Mouse (Mus musculus) CH12F3 (cell line): ENCODE results near the gene Ssbp3.

ENCODE experiments used
- in situ Hi-C: fragments of 300-500 bp; cut with MboI; formaldehyde crosslinking; loops from 2 replicates; pipeline ENCODE4 v1.14.3; 2020; ENCODE audit warnings: low sequenced_read_pairs

Ssbp3 gene

DNA sequence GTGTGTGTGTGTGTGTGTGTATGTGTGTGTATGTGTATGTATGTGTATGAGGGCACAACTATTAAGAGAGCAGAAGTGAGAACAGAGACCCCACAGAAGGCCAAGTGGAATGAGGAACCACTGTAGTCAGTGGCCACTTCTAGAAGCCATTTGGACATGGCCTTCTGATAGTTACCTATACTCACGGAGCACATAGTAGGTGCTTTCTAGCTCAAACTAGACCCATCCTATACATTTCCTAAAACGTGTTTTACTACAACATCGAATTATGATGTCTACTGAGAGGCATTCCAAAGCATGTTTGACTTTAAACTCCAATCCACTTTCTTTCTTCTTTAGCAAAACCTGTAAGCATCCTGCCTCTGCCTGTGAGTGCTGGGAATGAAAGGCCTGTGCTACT is 4.6 kb upstream of the Ssbp3 start:
- in situ Hi-C loops = loop anchor here (5.0 kb wide), 1 partner anchor 64 kb away; no protein-coding TSS in a partner anchor

- in situ Hi-C loops = loop anchor here (5.0 kb wide), 1 partner anchor 66 kb away; no protein-coding TSS in a partner anchor
Observed at GRCm38 (mm10) chr4:106907701-106908425, 2.6 kb upstream of the Ssbp3 start.

DNA sequence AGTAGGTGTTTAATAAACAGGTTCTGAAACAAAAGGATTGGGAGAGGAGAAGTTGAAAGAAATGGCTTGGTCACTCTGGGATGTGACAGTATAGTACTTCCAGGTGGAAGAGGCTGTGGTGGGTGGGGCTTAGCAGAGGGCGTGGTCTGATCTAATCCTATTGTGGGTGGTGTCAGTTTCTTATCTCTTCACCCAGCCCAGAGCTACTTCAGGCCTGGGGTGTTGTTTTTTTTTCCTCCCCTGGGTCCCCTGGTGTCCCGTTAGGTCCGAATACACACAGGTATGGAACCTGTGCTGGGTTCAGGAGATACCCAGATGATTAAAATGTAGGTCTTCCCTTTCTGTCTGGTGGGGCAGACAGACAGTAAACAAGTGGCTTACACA is 2.1 kb upstream of the Ssbp3 start:
- in situ Hi-C loops = loop anchor here (5.0 kb wide), 1 partner anchor 66 kb away; no protein-coding TSS in a partner anchor

- in situ Hi-C loops = loop anchor here (5.0 kb wide), 1 partner anchor 67 kb away; no protein-coding TSS in a partner anchor
Observed at GRCm38 (mm10) chr4:106908950-106909751, 1.4 kb upstream of the Ssbp3 start.

DNA sequence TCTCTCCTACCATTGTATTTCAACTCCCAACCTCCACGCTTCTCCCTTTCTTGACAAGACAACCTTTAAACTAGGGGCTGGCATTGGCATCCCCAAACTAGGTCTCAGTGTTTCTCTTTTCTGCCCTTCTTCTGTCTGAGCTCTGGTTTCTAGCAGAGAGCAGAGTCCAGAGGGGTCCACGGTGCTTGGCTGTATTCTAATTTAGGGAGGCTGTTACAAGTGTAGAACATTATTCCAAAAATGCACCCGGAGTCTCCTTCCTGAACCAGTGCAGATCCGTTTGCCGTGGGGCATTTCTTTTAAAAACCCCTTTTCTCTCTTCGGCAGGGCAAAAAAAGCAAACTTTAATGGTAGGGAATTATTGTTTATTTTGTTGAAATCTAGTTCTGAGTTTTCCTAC is 704 bp upstream of the Ssbp3 start:
- in situ Hi-C loops = loop anchor here (5.0 kb wide), 1 partner anchor 67 kb away; no protein-coding TSS in a partner anchor

GRCm38 (mm10) chr4:106911246-106911801 is 823 bp downstream of the Ssbp3 start:
- in situ Hi-C loops = no loop called here

- in situ Hi-C loops = no loop called here
Observed at GRCm38 (mm10) chr4:106911951-106912688, 1.6 kb downstream of the Ssbp3 start.

DNA sequence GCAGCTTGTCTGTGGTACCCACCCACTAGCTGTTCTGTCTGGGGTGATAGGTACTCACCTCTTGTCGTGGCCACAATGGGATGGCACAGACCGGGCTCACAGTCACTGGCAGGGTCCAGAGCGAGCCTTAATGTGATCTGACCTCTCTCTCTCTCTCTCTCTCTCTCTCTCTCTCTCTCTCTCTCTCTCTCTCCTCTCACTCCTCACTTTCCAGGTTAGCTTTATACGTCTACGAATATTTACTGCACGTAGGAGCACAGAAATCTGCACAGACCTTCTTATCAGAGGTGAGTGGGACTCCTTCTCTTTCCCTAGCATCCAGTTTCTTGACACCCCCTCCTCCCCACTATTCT is 2.2 kb downstream of the Ssbp3 start:
- in situ Hi-C loops = no loop called here

GRCm38 (mm10) chr4:106913411-106914049 is 3.0 kb downstream of the Ssbp3 start:
- in situ Hi-C loops = no loop called here

- in situ Hi-C loops = no loop called here
Observed at GRCm38 (mm10) chr4:106915265-106915664, 4.8 kb downstream of the Ssbp3 start.

DNA sequence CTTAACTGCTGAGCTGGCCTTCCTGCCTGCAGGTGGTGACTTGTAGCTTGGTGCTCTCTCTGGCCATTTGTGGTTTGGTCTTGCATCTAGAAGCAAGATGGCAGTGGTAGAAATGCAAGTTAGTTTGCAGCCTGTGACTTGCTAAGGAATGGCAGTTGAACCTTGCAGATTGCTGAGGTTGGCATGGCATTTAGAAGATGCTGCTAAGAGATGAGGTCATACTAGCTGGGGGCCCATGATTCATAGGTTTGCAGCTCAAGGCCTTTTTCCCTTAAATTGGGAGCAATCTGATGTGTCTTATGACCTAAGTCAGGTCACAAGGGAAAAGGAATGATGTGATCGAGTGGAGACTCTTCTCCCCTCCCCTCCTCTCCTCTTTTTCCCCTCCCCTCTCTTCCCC is 7.8 kb downstream of the Ssbp3 start:
- in situ Hi-C loops = no loop called here

GRCm38 (mm10) chr4:106920119-106920518 is 9.6 kb downstream of the Ssbp3 start:
- in situ Hi-C loops = no loop called here

DNA sequence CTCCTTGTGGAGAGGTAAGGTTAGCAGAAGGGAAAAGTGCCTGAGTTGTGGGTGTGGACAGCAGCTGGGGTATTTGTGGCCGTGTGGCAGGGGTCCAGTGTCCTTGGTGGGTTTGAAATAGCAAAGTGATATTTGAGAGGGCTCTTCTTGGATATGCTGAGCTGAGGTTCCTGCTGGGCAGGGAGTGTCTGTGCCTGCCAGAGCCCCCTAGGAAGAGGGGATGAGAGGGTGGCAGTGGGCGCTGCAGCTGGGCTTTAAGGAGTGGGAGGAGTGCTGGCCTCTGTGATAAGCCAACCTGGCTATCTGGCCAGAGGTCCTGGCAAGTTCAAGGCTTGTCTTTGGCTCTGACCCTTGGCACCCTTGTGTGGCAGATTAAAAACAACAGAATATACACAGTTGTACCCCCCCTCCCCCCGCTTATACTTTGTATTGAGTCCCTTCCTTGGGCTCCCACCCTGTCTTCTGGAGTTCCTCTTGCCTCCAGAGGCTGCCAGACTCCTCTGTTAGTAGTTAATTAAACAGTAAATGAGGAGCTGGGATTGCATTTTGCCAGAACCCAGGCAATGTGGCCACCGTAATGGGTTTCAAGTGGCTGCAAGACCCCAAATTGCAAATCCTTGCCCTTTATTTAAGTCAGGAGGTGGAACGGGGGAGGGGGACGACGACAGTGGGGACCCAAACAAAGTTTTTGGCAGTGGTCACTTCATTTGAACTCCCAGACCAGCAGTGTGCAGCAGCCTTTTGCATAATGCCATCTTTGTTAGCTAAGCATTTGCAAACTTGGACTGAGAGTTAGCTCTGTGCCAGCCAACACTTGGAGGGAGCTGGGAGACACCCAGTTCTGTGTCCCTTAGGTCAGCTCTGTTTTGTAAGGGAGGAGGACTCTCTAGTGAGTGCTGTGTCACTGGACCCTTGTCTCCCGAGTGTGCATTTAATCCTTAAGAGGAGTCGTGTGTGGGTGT is 11.2 kb downstream of the Ssbp3 start:
- in situ Hi-C loops = no loop called here

GRCm38 (mm10) chr4:106922919-106923318 is 12.4 kb downstream of the Ssbp3 start:
- in situ Hi-C loops = no loop called here

DNA sequence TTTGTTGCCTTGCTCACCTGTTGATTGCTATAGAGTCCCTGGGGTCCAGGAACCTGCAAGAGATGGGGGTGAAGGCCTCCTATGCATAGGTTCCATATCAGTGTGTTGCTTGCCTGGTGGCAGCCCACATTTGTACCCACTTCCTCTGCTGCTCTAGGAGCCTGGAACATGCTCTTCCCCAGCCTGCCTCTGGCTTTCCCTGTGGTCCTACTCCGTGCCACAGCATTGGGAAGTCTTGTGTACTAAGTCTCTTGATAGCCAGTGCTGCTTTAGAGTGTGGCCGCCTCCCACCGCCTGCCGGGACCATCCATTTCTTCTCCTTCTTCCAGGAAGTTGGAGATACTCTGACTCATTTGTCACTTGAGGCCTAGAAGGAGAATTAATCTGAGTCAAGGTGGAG is 13.7 kb downstream of the Ssbp3 start:
- in situ Hi-C loops = no loop called here

DNA sequence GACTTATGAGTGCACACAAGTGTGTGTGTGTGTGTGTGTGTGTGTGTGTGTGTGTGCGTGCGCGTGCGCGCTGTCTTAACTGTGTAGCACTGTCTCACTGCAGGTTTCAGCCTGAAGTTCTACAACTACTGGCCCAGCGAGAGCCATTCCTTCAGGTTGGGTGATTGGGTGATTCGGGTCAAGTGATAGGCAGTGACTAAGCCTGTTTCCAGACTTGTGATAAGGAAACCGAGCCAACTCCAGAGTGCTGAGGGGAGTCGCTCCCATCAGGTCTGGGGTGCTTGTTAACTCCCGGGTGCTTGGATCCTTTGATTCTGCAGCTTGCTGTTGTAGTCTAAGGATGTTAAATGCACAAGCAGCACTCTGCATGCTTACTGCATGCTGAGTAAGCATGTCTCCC is 14.4 kb downstream of the Ssbp3 start:
- in situ Hi-C loops = no loop called here

DNA sequence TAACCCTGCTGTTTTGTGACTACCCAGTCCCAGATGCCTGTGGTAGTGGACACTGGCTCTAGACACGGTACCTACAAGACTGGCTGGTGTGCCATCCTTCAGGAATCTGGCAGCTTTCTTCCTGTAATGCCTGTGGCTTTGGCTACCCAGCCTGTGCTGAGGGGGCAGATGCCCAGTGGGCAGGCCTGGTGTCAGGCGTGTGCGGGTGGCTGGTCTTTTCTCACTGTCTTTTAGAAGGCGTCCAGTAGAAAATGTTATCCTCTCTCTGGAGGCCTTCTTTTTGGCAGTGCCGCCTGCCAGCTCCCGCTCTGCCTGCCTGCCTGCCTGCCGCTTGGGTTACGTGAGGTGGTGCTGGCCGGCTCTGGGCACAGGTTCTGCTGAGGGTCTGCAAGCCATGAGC is 15.9 kb downstream of the Ssbp3 start:
- in situ Hi-C loops = no loop called here

- in situ Hi-C loops = no loop called here
Observed at GRCm38 (mm10) chr4:106927034-106927433, 16.5 kb downstream of the Ssbp3 start.

DNA sequence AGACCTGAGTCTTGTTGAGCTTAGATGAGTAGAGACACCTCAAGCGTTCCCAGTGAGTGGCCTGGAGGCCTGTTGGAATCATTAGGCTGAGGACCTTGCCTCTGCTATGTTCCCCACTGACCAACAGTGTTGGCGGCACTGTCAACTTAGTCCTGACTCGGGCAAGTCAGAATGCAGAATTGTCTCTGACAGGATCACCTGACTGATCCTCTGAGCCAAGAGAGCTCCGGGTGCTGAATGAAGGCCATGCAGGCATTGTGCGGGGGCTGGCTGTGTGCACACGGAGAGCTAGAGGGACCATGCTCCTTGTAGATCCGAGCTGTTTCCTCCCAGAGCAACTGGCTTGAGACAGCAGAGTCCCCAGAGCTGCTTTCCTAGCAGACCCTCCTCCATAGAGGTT is 18.5 kb downstream of the Ssbp3 start:
- in situ Hi-C loops = no loop called here
